Mouse (Mus musculus): ENCODE data around the gene Usp2.

Usp2 gene

GRCm38 (mm10) chr9:44125026-44125425 lies 58.2 kb downstream of the Usp2 start:
- no peak for DNase-seq (ENCODE audit: low spot score)

GRCm38 (mm10) chr9:44125546-44126428 lies 59.0 kb downstream of the Usp2 start:
- DNase-seq (ENCODE audit: low spot score): peak; percentile 89

- no peak for DNase-seq (ENCODE audit: low spot score)
Measured at GRCm38 (mm10) chr9:44126746-44127145, 59.9 kb downstream of the Usp2 start.

- no peak for DNase-seq (ENCODE audit: low spot score)
Measured at GRCm38 (mm10) chr9:44127351-44127801, 60.6 kb downstream of the Usp2 start.

- DNase-seq (ENCODE audit: low spot score): no peak
Measured at GRCm38 (mm10) chr9:44129633-44130032, 62.8 kb downstream of the Usp2 start.

- peak; percentile 32 for DNase-seq (ENCODE audit: low spot score)
Measured at GRCm38 (mm10) chr9:44130034-44130433, 63.2 kb downstream of the Usp2 start.

GRCm38 (mm10) chr9:44130581-44131275 lies 63.9 kb downstream of the Usp2 start:
- no peak for DNase-seq (ENCODE audit: low spot score)

GRCm38 (mm10) chr9:44131276-44131590 lies 64.4 kb downstream of the Usp2 start:
- DNase-seq (ENCODE audit: low spot score): no peak

GRCm38 (mm10) chr9:44132200-44132599 lies 65.4 kb downstream of the Usp2 start:
- no peak for DNase-seq (ENCODE audit: low spot score)

- DNase-seq (ENCODE audit: low spot score): peak; percentile 63
Measured at GRCm38 (mm10) chr9:44133287-44133686, 66.5 kb downstream of the Usp2 start.

GRCm38 (mm10) chr9:44134101-44134850 lies 67.5 kb downstream of the Usp2 start, which contains the start of gene Mcam:
Mcam (plus strand) TSS chr9:44134469.
- DNase-seq (ENCODE audit: low spot score): peak; percentile 81

GRCm38 (mm10) chr9:44134851-44135730 lies 68.3 kb downstream of the Usp2 start:
- peak; percentile 86 for DNase-seq (ENCODE audit: low spot score)

- peak; percentile 36 for DNase-seq (ENCODE audit: low spot score)
Measured at GRCm38 (mm10) chr9:44135731-44136411, 69.0 kb downstream of the Usp2 start.

GRCm38 (mm10) chr9:44137846-44138245 lies 71.0 kb downstream of the Usp2 start:
- no peak for DNase-seq (ENCODE audit: low spot score)

GRCm38 (mm10) chr9:44141951-44142350 lies 75.1 kb downstream of the Usp2 start:
- no peak for DNase-seq (ENCODE audit: low spot score)

- DNase-seq (ENCODE audit: low spot score): no peak
Measured at GRCm38 (mm10) chr9:44143421-44143820, 76.6 kb downstream of the Usp2 start.

- peak; percentile 54 for DNase-seq (ENCODE audit: low spot score)
Measured at GRCm38 (mm10) chr9:44144023-44144717, 77.3 kb downstream of the Usp2 start.

- no peak for DNase-seq (ENCODE audit: low spot score)
Measured at GRCm38 (mm10) chr9:44144718-44145060, 77.9 kb downstream of the Usp2 start.

Data from MN1 (cell line).